Mouse (Mus musculus) kidney, adult 11 months (tissue): Measurements from ENCODE around the gene Xirp1.
"Not testable (repeated sequence)": the region's sequence is repeated elsewhere in the genome, so short reads cannot be mapped to it uniquely, and the experiment has no call there.

ENCODE experiments used
- DNase-seq: peaks from one replicate; pipeline ENCODE4 v3.0.0; 2022

Xirp1 gene

DNA sequence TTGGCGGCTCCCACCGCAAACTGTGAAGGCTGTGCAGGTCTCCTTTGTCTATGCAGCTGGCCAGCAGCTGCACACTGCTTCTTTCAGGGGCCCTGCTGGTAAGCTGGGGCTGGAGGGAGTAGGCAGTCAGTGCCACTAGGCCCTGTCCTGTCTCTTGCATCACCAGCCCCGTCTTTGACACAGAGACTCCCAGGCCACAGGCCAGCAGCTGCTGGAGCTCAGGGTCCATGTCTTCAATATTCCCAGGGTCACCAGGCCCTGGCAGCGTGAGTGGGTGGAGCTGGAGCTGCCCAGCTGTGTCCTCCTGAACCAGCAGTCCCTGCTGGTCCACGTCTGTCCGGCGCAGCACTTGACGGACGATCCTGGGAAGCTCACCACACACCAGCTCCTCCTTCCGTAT is 6.4 kb downstream of the Xirp1 start:
- peak; percentile 52 for DNase-seq

GRCm38 (mm10) chr9:120014828-120015227 is 8.6 kb downstream of the Xirp1 start:
- no peak for DNase-seq

GRCm38 (mm10) chr9:120013251-120013820 is 10.1 kb downstream of the Xirp1 start:
- no peak for DNase-seq

GRCm38 (mm10) chr9:120012781-120013180 is 10.6 kb downstream of the Xirp1 start:
- no peak for DNase-seq

- DNase-seq = not testable (repeated sequence)
Observed at GRCm38 (mm10) chr9:120012161-120012560, 11.2 kb downstream of the Xirp1 start.

GRCm38 (mm10) chr9:120011533-120011932 is 11.9 kb downstream of the Xirp1 start:
- DNase-seq = no peak

DNA sequence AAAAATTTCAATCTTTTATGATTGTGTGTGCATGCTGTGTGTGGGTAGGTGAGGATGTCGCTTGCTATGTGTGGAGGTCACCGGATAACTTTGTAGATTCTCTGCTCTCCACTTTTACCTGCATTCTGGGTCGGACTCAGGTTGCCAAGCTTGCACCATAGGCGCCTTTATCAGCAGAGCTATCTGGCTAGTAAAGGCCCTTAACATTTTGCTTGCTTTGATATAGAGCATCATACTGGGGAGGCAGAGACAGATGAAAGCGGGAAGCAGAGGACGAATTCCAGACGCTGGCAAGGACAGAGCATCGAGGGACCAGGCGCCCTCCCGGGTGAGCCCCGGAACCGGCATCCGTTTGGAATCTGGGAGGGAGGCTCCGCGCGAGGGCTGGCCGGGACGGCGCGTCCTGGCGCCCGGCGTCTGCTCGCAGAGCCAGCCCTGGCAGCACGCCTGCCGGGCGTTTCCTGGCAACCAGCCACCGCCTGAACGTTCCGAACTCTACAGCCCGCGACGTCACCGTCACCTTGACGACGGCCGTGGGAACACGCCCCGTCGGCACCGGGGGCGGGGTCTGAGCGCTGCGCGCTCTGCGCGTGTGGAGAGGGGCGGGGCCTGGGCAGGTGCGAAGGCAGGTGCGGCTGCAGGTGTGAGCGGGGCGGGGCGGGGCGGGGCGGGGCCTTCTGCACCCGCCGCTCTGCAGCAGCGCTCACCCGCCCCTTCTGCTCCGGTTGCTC is 12.5 kb downstream of the Xirp1 start:
- peak; percentile 98 for DNase-seq

- no peak for DNase-seq
Observed at GRCm38 (mm10) chr9:120009871-120010270, 13.5 kb downstream of the Xirp1 start.

- no peak for DNase-seq
Observed at GRCm38 (mm10) chr9:120009226-120009841, 14.1 kb downstream of the Xirp1 start.

GRCm38 (mm10) chr9:120007833-120008232 is 15.6 kb downstream of the Xirp1 start:
- no peak for DNase-seq

DNA sequence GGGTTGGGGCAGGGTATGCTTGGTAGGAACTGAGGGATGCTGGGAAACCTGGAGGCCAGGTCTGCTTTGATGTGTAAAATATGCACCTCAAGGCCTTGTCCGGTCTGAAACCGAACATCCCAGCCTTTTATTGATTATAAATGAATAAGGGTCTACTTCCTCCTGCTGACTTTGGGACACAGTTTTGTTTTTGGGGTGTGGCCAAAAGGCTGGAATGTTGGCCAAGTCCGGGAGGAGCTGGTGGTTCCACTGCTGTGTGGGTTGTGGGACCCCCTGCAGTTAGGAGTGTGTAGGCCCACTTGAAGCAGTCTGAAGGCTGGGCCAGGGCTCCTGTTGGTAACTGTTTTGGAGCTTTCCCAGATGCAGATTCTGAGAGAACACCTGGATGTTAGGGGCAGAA is 17.5 kb downstream of the Xirp1 start:
- no peak for DNase-seq

GRCm38 (mm10) chr9:120002893-120003292 is 20.5 kb downstream of the Xirp1 start:
- DNase-seq = no peak

DNA sequence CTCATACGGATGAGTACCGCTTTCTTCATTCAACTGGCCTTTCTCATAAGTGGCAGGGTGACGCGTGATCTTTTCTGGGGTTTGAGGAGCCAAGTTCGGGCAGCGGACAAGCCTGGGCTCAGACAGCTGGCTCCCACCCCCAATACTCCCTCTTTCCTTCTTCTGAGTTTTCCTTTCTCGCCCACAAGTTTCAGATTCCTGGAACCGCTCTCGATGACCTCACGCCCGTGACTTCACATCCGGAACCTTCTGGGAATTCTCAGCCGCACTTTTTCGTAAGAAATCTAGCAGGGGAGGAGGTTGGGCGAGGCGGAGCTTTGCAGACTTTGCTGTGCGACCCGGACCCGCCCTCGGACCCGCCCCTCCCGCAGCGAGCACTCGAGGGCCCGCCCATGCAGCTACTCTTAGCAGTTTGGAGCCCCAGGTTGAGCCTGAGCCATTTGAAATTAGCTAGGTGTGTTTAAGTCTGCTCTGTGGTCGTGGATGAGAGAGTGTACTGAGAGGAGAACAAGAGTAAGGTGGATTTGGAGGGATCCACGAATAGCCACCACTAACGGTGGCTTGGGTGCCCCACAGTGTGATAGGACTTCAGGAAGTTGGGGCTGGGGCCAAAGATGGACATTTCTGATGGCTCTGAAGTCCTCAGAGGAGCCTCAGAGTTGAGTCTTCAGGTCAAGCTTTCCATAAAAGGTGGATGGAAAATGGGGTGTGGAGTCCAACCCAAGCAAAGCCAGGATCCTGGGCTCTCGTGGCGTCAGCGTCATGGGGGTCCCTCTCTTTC is 21.3 kb downstream of the Xirp1 start:
- peak; percentile 92 for DNase-seq

GRCm38 (mm10) chr9:120000761-120001160 is 22.6 kb downstream of the Xirp1 start:
- peak; percentile 46 for DNase-seq

DNA sequence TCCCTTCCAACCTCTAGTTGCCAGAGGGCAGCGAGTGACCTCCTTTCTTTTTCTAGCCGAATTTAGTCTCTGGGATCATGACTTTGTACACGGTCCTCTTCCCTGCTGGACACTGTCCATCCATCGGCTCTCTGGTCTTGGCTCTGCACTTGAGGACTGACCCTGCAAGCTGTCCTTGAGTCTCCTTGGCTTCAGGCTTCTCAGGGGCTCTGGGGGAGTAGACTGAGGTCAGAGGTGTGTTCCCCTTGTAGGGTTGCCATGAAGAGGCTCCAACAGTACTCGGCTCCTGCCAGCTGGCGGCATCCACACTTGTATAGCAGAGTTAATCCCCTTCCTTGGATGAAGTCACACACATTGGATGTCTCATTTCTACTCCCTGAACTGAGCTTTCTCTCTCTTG is 23.8 kb downstream of the Xirp1 start:
- DNase-seq = peak; percentile 2

- peak; percentile 4 for DNase-seq
Observed at GRCm38 (mm10) chr9:119998776-119999175, 24.6 kb downstream of the Xirp1 start.

DNA sequence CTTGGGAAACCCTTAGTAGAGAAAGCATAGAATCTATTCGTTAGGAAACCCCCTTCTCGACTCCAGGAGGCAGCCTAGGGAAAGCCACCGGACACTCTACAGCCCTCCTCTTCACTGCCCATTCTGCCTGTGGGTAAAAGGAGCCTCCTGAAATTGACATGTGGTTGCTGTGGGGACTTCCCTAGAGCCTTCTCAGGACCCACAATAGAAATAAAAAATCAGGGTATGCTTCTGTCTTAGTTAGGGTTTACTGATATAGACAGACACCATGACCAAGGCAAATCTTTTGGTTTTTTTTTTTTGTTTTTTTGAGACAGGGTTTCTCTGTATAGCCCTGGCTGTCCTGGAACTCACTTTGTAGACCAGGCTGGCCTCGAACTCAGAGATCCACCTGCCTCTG is 27.3 kb downstream of the Xirp1 start:
- DNase-seq = no peak

DNA sequence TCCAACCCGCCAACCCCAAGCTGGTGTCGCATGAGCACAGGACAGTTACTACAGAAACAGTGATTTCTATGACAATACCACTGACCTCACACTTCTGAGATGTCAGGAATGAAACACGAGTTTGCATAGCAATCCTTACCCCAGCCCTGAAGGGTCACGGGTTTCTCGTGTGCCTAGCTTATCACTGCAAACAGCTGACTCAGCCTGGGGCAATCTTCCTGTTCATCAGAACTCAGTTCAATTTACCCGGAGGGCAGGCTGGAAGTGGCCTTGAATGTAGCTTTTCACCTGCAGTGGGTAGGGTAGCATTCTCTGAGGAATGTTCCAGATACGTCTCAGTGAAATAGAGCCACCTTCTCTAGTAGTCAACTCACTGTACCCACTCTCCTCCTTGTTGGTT is 29.2 kb downstream of the Xirp1 start:
- DNase-seq = no peak

DNA sequence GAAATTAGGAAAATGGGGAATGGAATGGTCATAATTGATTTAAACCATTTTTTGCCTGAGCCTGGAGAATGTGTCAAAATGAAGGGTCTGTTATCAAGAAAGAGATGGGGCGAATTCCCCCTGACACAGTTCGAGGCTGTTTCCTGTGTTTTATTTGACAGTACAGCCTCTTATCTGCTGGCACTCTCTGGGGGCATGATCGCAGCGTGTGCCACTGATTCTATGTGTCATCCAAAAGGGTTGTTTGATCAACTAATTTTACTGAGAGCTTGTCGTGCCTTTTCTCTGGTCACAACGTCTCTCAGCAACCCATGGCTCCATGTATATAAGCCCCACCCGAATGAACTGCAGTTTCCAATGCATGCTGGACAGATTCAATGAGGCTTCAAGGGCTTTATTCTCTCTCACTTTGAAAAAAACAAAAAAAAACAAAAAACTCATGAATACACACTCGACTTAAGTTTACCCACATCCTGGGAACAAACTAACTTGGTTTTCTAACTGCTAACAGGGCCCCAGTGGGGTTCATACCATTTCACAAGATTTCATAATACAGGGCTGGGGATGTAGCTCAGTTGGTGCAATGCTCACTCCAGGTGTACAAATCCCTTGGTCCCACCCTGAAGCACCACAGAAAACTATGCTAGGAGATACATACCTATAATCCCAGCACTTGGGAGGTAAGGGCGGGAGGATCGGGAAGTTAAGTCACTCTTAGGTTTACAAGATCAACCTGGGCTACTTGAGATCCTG is 30.1 kb downstream of the Xirp1 start:
- DNase-seq = no peak

- DNase-seq = no peak
Observed at GRCm38 (mm10) chr9:119991310-119991709, 32.1 kb downstream of the Xirp1 start.

- DNase-seq = no peak
Observed at GRCm38 (mm10) chr9:119988304-119988703, 35.1 kb downstream of the Xirp1 start.

GRCm38 (mm10) chr9:119985881-119986574 is 37.4 kb downstream of the Xirp1 start:
- DNase-seq = no peak
